Mouse (Mus musculus) heart, embryonic 14.5 days (tissue): ENCODE data around the gene Gpc3. TPM values are rescaled to one million over a fixed set of nuclear protein-coding genes. Genes with fewer than 3 reads are reported as not detected.

Experiments
- ATAC-seq: fragments of 200-750 bp; cut with Nextera tagmentation; 2 replicates; pipeline ENCODE4 v1.8.0; 2017; ENCODE audit warnings: low read depth, moderate TSS enrichment; ENCODE audit not compliant: insufficient number of reproducible peaks, insufficient read depth, low FRiP score
- H3K27ac ChIP-seq, 2 experiments: fragments of 200-500 bp in 1 of 2; fragments of 300-500 bp in 1 of 2; sonication (generic) in 1 of 2; replicated peaks in 1 of 2; 2 replicates each; pipeline ENCODE4 v1.5.1; 2012 to 2014; ENCODE audit warnings: low read depth in 2 of 2, low read length in 2 of 2, control low read depth in 1 of 2, mild to moderate bottlenecking in 1 of 2, mixed read lengths in 1 of 2; ENCODE audit not compliant: control insufficient read depth in 1 of 2, insufficient read depth in 1 of 2
- H3K27me3 ChIP-seq: fragments of 300-500 bp; sonication (generic); 2 replicates; pipeline ENCODE4 v1.6.1; 2014; ENCODE audit warnings: mild to moderate bottlenecking, low read length, control low read depth; ENCODE audit not compliant: control insufficient read depth, insufficient read depth
- H3K36me3 ChIP-seq: fragments of 300-500 bp; sonication (generic); 2 replicates; pipeline ENCODE4 v1.6.1; 2014; ENCODE audit warnings: mild to moderate bottlenecking, control low read depth, low read length, mixed read lengths; ENCODE audit not compliant: control insufficient read depth, insufficient read depth
- H3K4me1 ChIP-seq, 2 experiments: fragments of 200-500 bp in 1 of 2; fragments of 300-500 bp in 1 of 2; sonication (generic) in 1 of 2; 2 replicates each; pipeline ENCODE4 v1.6.1; 2012 to 2014; ENCODE audit warnings: low read length in 2 of 2, control low read depth in 1 of 2, mixed read lengths in 1 of 2; ENCODE audit not compliant: control insufficient read depth in 2 of 2, insufficient read depth in 2 of 2
- H3K4me2 ChIP-seq: fragments of 300-500 bp; sonication (generic); 2 replicates; pipeline ENCODE4 v1.6.1; 2014; ENCODE audit warnings: mild to moderate bottlenecking, low read length
- H3K4me3 ChIP-seq, 2 experiments: fragments of 200-500 bp in 1 of 2; fragments of 300-500 bp in 1 of 2; sonication (generic) in 1 of 2; 2 replicates each; pipeline ENCODE4 v1.5.1; 2012 to 2014; ENCODE audit warnings: low read length in 2 of 2, mild to moderate bottlenecking in 2 of 2, control low read depth in 1 of 2, low read depth in 1 of 2, moderate library complexity in 1 of 2; ENCODE audit not compliant: control insufficient read depth in 1 of 2, insufficient read depth in 1 of 2
- H3K9ac ChIP-seq: fragments of 300-500 bp; sonication (generic); 2 replicates; pipeline ENCODE4 v1.6.1; 2014; ENCODE audit warnings: mild to moderate bottlenecking, low read length
- H3K9me3 ChIP-seq: fragments of 300-500 bp; sonication (generic); 2 replicates; pipeline ENCODE4 v1.6.1; 2016; ENCODE audit warnings: low read length, control low read depth; ENCODE audit not compliant: control insufficient read depth
- WGBS: fragments of 180-500 bp; shearing (Covaris S2); extraction: QIAGEN DNeasy Blood & Tissue Kit; methylation state at CpG from one replicate; pipeline ENCODE4 v1.1.7; 2014; 5-methylcytosine and 5-hydroxymethylcytosine counted together
- polyA plus RNA-seq: library from polyadenylated mRNA; unstranded; fragments of >200 nt; fragmentation: Nextera tagmentation; extraction: Ambion mirVana; gene quantifications from 2 replicates; pipeline ENCODE4 v1.2.1, GENCODE M21; 2014

Gene Gpc3
- polyA plus RNA-seq, 1 experiment from 2014 or later = 579 TPM

DNA sequence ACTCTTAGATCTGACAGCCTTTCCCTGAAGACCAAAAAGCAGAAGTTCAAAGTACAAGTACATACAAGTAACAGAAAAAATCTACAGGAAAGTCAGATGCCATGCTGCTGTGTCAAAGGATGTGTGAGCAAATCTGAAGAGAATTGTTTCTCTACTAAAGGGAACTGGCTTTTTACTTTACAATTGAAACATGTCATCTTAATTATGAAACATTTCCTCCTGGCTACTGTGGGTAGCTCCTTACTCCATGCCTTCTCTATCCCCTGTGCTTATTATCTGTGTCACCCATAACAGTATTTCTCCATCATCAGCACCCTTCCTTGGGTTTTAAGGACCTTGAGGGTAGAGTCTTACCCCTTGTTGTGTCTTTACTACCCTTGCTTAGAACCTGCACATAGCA is 23.7 kb upstream of the Gpc3 start:
- Histone ChIP-seq H3K4me3 (no peak overlapping the region), H3K4me2 (no peak overlapping the region), H3K9ac (no peak overlapping the region), H3K4me1 (peaks cover 2 to 7% of the 10 kb centered on the region in 2 experiments; a peak in 2 of 4 replicates), H3K27me3 (no peaks in the 10 kb centered on the region), H3K27ac (no peak overlapping the region), H3K9me3 (no peaks in the 10 kb centered on the region), H3K36me3 (no peaks in the 10 kb centered on the region)
- ATAC-seq = no peak

DNA sequence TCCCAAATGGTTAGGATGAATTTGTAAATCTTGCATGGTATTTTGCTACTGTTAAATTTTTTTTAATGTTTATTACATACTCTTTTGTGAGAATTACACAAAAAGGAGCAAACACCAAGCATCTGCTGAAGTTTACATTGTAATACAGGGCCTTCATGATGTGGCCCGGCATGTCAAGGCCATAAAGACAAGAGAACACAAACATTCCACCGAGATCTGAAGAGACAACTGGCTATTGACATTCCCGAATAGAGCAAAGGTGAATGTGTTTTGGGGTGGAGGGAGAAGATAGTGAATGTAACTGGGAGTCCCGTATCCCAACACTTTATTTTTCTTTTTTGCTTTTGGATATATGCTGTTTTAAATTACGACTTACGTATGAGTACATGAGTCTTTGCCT is 20.2 kb upstream of the Gpc3 start:
- Histone ChIP-seq H3K4me2 (no peak overlapping the region), H3K4me3 (no peak overlapping the region), H3K36me3 (no peaks in the 10 kb centered on the region), H3K9ac (no peak overlapping the region), H3K27me3 (no peaks in the 10 kb centered on the region), H3K27ac (no peak overlapping the region), H3K4me1 (peaks cover 3 to 24% of the 10 kb centered on the region in 2 experiments; a peak in 3 of 4 replicates), H3K9me3 (no peaks in the 10 kb centered on the region)
- ATAC-seq = no peak
- WGBS = 76% methylated on average over 6 of the region's 6 CpGs

DNA sequence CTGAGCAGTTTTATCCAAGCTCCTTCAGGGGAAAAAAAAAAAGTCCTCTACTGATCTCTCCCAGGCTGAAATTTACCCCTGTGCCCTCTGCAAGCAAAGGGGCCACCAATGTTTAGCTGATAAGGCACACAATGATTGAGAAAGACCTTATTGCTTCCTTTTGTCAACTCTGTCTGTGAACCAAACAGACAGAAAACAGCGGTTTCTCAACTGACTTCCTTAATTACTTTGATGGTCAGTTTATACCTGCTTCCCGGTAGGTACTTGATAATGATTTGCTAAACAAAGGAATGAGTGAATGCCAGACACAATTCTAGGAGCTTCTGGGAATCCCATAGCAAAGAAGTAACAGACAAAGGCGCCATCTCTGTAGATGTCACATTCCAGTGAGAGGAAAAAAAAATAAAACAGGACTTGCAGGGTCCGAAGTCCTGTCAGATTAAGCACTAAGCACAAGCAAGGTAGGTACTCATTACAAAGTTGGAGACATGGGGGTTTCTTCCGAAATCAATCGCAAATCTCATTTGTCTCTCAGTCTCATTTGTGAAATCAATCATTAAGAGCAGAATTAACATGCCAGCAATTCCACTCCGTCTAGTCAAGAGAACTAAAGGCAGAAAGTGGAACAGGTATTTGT is 19.1 kb upstream of the Gpc3 start:
- peaks cover 3 to 24% of the 10 kb centered on the region in 2 experiments; a peak in 3 of 4 replicates for H3K4me1 ChIP-seq
- H3K9ac ChIP-seq = no peak overlapping the region
- no peak overlapping the region for H3K27ac ChIP-seq
- no peak overlapping the region for H3K4me3 ChIP-seq
- no peak for ATAC-seq
- no peaks in the 10 kb centered on the region for H3K27me3 ChIP-seq
- H3K4me2 ChIP-seq = no peak overlapping the region
- no peaks in the 10 kb centered on the region for H3K36me3 ChIP-seq
- WGBS = 32% methylated on average over 7 of the region's 7 CpGs
- H3K9me3 ChIP-seq = no peaks in the 10 kb centered on the region

DNA sequence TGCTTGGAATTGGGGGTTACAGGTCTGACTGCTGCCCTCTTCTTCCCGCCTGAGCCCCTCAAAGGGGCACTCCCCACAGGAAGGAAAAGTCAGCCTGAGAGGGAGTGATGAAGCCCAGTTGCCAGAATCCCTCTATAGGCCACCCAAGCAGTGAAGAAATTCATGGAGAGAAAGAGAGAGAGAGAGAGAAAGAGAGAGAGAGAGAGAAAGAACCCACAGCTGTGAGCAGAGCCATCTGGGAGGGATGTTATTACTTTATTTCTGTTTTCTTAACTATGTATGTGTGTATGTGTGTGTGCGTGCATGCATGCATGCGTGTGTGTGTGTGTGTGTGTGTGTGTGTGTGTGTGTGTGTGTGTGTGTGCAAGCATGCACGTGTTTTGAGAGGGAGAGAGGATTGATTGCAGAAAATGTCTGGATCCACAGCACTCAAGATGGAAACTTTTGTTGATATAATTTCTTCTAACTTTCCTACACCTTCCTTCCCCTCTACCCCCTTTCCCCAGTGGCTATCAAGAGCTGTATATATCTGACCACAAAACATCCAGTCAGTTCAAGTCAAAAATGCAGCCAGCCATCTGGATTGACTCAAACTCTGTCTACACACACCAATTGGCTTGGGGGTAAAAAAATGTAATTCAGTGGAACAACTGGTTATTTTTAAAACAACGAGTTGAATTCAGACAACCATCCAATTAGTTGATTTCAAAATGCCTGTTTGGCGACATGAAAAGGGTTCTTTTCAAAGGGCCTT is 13.4 kb upstream of the Gpc3 start:
- ATAC-seq = no peak

DNA sequence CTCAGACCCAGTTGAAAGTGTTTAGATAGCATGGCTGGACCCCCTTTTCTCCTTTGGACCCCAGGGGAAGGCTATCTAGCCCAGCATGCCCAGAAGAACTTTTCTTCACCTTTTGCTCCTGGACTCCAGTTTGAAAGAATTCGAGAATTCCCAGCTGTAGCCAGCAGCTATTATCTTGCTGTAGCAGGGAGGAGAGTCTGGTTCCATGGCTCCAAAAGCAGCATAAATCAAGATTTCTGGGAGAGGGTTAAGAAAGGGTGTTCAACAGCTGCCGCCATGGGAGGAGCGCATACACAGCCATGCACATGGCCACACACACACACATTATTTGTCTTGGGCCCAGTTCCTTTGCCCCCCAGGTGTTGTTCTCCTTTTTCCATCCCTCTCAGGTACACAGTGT is 4.1 kb upstream of the Gpc3 start:
- no peak for ATAC-seq
- 54% methylated on average over 3 of the region's 3 CpGs for WGBS

More for the DNA sequence above, 13.4 kb upstream of the Gpc3 start:
- no peaks in the 10 kb centered on the region for H3K27me3 ChIP-seq
- H3K36me3 ChIP-seq = no peaks in the 10 kb centered on the region
- WGBS = 45% methylated on average over 6 of the region's 6 CpGs
- H3K9ac ChIP-seq = no peak overlapping the region
- no peak overlapping the region for H3K4me3 ChIP-seq
- peak overlapping the region; percentile 49 to 50; a peak in 3 of 4 replicates for H3K27ac ChIP-seq
- no peak overlapping the region for H3K4me2 ChIP-seq
- no peaks in the 10 kb centered on the region for H3K9me3 ChIP-seq
- H3K4me1 ChIP-seq = peaks cover 3 to 14% of the 10 kb centered on the region in 2 experiments; a peak in 3 of 4 replicates

DNA sequence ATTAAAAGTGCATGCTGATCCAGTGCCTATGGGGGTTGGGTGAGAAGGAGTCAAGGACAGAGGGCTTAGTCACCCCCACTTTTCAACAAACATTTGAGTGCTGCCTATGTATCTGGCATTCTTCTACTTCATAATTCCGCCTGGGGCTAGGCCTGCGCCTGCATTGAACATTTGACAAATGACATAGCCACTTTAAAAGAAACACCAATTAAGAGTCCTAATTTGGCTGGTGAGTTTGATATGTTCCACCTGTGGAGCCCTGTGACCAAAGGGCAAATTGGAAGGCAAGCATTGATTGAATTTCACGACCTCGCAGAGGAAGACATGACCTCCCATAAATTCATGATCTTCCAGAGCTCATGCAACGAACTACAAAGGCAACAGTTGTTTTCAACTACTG is 2.4 kb upstream of the Gpc3 start:
- H3K36me3 ChIP-seq = no peaks in the 10 kb centered on the region
- no peak overlapping the region for H3K9ac ChIP-seq
- no peaks in the 10 kb centered on the region for H3K27me3 ChIP-seq
- no peak for ATAC-seq
- H3K9me3 ChIP-seq = no peaks in the 10 kb centered on the region
- H3K4me3 ChIP-seq = no peak overlapping the region
- WGBS = 74% methylated on average over 5 of the region's 5 CpGs
- no peak overlapping the region for H3K4me2 ChIP-seq
- H3K4me1 ChIP-seq = peaks cover 0 to 11% of the 10 kb centered on the region in 2 experiments; a peak in 3 of 4 replicates
- 0 out of 4 replicates have a peak overlapping the region, but pooled peaks of 1 of the 2 experiments have one; percentile 19 for H3K27ac ChIP-seq

More for the DNA sequence above, 4.1 kb upstream of the Gpc3 start:
- Histone ChIP-seq H3K4me1 (peaks cover 0 to 11% of the 10 kb centered on the region in 2 experiments; a peak in 3 of 4 replicates), H3K9ac (no peak overlapping the region), H3K4me2 (no peak overlapping the region), H3K9me3 (no peaks in the 10 kb centered on the region), H3K36me3 (no peaks in the 10 kb centered on the region), H3K27ac (peak overlapping the region; percentile 9 to 27; a peak in 1 of 4 replicates), H3K4me3 (no peak overlapping the region), H3K27me3 (no peaks in the 10 kb centered on the region)

DNA sequence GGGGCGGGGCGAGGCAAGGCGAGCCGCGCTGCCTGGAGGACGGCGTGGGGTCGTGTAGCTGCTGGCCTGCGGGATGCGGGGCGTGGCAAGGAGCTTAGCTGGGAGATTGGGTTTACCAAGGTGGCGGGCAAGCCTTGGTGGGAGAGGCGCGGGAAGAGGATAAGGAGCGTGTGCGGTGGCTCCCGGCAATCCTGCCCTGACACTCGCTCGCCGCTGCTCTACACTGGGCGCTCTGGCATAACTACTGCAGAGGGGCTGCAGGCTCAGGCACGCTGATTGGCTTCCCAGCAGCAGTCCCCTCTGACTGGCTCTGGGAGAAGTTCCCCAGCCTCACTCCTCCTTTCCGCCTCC is 256 bp upstream of the Gpc3 start:
- Histone ChIP-seq H3K4me1 (peaks cover 0 to 11% of the 10 kb centered on the region in 2 experiments; a peak in 3 of 4 replicates), H3K27ac (peak overlapping the region; percentile 23 to 65), H3K36me3 (no peaks in the 10 kb centered on the region), H3K4me3 (peak overlapping the region; percentile 49 to 52), H3K4me2 (peak overlapping the region; percentile 68), H3K9me3 (no peaks in the 10 kb centered on the region), H3K9ac (peak overlapping the region; percentile 73), H3K27me3 (no peaks in the 10 kb centered on the region)
- ATAC-seq = peak; percentile 88
- 28% methylated on average over 19 of the region's 23 CpGs for WGBS
